Mouse (Mus musculus) liver, embryonic 11.5 days (tissue): Measurements from ENCODE around the gene Pate4. TPM values are rescaled to one million over a fixed set of nuclear protein-coding genes. Genes with fewer than 3 reads are reported as not detected.

ENCODE experiments used
- ATAC-seq: fragments of 200-750 bp; cut with Nextera tagmentation; replicated peaks from 2 replicates; pipeline ENCODE4 v1.8.0; 2017; ENCODE audit warnings: moderate number of reproducible peaks, mild to moderate bottlenecking, moderate TSS enrichment, moderate library complexity; ENCODE audit not compliant: low FRiP score
- DNase-seq: peaks from one replicate; pipeline ENCODE4 v3.0.0-alpha.2; 2017; ENCODE audit warnings: low spot score
- H3K27ac ChIP-seq: fragments of 300-500 bp; sonication (generic); 2 replicates; pipeline ENCODE4 v1.5.1; 2014; ENCODE audit warnings: mild to moderate bottlenecking, low read depth, low read length, control low read depth
- H3K27me3 ChIP-seq: fragments of 300-500 bp; sonication (generic); replicated peaks from 2 replicates; pipeline ENCODE4 v1.6.1; 2014; ENCODE audit warnings: low read length, mixed read lengths; ENCODE audit not compliant: control insufficient read depth, insufficient read depth
- H3K36me3 ChIP-seq: fragments of 300-500 bp; sonication (generic); 2 replicates; pipeline ENCODE4 v1.6.1; 2014; ENCODE audit warnings: mild to moderate bottlenecking, low read length, moderate library complexity, mixed read lengths; ENCODE audit not compliant: control insufficient read depth, insufficient read depth
- H3K4me1 ChIP-seq: fragments of 300-500 bp; sonication (generic); replicated peaks from 2 replicates; pipeline ENCODE4 v1.6.1; 2014; ENCODE audit warnings: low read length, mixed read lengths; ENCODE audit not compliant: control insufficient read depth, insufficient read depth
- H3K4me2 ChIP-seq: fragments of 300-500 bp; sonication (generic); 2 replicates; pipeline ENCODE4 v1.6.1; 2014; ENCODE audit warnings: mild to moderate bottlenecking, control low read depth, moderate library complexity
- H3K4me3 ChIP-seq: fragments of 300-500 bp; sonication (generic); 2 replicates; pipeline ENCODE4 v1.5.1; 2014; ENCODE audit warnings: low read depth, low read length, control low read depth
- H3K9ac ChIP-seq: fragments of 300-500 bp; sonication (generic); 2 replicates; pipeline ENCODE4 v1.6.1; 2014; ENCODE audit warnings: low read depth, low read length, control low read depth
- H3K9me3 ChIP-seq: fragments of 300-500 bp; sonication (generic); 2 replicates; pipeline ENCODE4 v1.6.1; 2016; ENCODE audit warnings: low read length, inconsistent platforms, mixed read lengths; ENCODE audit not compliant: control insufficient read depth
- WGBS: fragments of 180-500 bp; shearing (Covaris S2); extraction: QIAGEN DNeasy Blood & Tissue Kit; methylation state at CpG from one replicate; pipeline ENCODE4 v1.1.7; 2014; 5-methylcytosine and 5-hydroxymethylcytosine counted together
- polyA plus RNA-seq: library from polyadenylated mRNA; unstranded; fragments of >200 nt; fragmentation: Nextera tagmentation; extraction: Ambion mirVana; gene quantifications from 2 replicates; pipeline ENCODE4 v1.2.1, GENCODE M21; 2014

Pate4 gene
- polyA plus RNA-seq, 1 experiment from 2014 or later, result 0.21 TPM

GRCm38 (mm10) chr9:35570663-35571062, 41.1 kb downstream of the Pate4 start:
- H3K9ac ChIP-seq, result peak overlapping the region; percentile 92
- H3K27ac ChIP-seq, result peak overlapping the region; percentile 93; the same call in 1 of the 2 replicates
- H3K9me3 ChIP-seq, result no peaks in the 10 kb centered on the region
- H3K4me2 ChIP-seq, result peak overlapping the region; percentile 85
- peaks cover 12% of the 10 kb centered on the region for H3K27me3 ChIP-seq
- WGBS, result 9% methylated on average over 5 of the region's 5 CpGs
- H3K36me3 ChIP-seq, result peaks cover 4% of the 10 kb centered on the region; the same call in 1 of the 2 replicates
- DNase-seq (no peak), ATAC-seq (no peak; the same call in 1 of the 2 replicates)
- no peaks in the 10 kb centered on the region for H3K4me1 ChIP-seq
- peak overlapping the region; percentile 77 for H3K4me3 ChIP-seq

GRCm38 (mm10) chr9:35569571-35570534, 41.9 kb downstream of the Pate4 start, which contains the start of the genes Pate2 and Hyls1:
Gene Pate2 (plus strand): TSS chr9:35570284.
Gene Hyls1 (minus strand): TSS chr9:35570398.
- Histone ChIP-seq H3K27me3 (peaks cover 12% of the 10 kb centered on the region), H3K27ac (peak within 1 kb of the TSS; percentile 93), H3K4me3 (peak within 1 kb of the TSS; percentile 77), H3K36me3 (peaks cover 11% of the 10 kb centered on the region; the same call in 1 of the 2 replicates), H3K9me3 (no peaks in the 10 kb centered on the region), H3K4me2 (peak within 1 kb of the TSS; percentile 85), H3K9ac (peak within 1 kb of the TSS; percentile 92), H3K4me1 (no peaks in the 10 kb centered on the region)
- peak; percentile 90 for DNase-seq
- peak; percentile 96 for ATAC-seq
- WGBS, result under 1% methylated on average over 86 of the region's 86 CpGs

- Histone ChIP-seq H3K36me3 (peaks cover 11% of the 10 kb centered on the region; the same call in 1 of the 2 replicates), H3K27ac (no peak overlapping the region), H3K4me2 (0 out of 2 replicates have a peak overlapping the region, but pooled peaks have one; percentile 85), H3K27me3 (no peaks in the 10 kb centered on the region), H3K9me3 (no peaks in the 10 kb centered on the region), H3K4me3 (no peak overlapping the region), H3K9ac (no peak overlapping the region), H3K4me1 (no peaks in the 10 kb centered on the region)
- DNase-seq (no peak), ATAC-seq (no peak)
- 86% methylated on average over 3 of the region's 3 CpGs for WGBS
Measured at GRCm38 (mm10) chr9:35567995-35568394, 43.7 kb downstream of the Pate4 start.

- Histone ChIP-seq H3K36me3 (peaks cover 20% of the 10 kb centered on the region), H3K4me2 (no peak overlapping the region), H3K4me3 (no peak overlapping the region), H3K4me1 (no peaks in the 10 kb centered on the region; the same call in 1 of the 2 replicates), H3K27ac (no peak overlapping the region), H3K9me3 (no peaks in the 10 kb centered on the region), H3K9ac (no peak overlapping the region), H3K27me3 (no peaks in the 10 kb centered on the region)
- ATAC-seq (no peak), DNase-seq (no peak)
- 84% methylated on average over 5 of the region's 5 CpGs for WGBS
Measured at GRCm38 (mm10) chr9:35564536-35565240, 47.1 kb downstream of the Pate4 start.

- H3K27me3 ChIP-seq, result peaks cover 20% of the 10 kb centered on the region
- H3K9me3 ChIP-seq, result no peaks in the 10 kb centered on the region
- peaks cover 19% of the 10 kb centered on the region for H3K36me3 ChIP-seq
- no peak overlapping the region for H3K27ac ChIP-seq
- no peak for DNase-seq
- peaks cover 5% of the 10 kb centered on the region; the same call in 1 of the 2 replicates for H3K4me1 ChIP-seq
- no peak overlapping the region for H3K4me3 ChIP-seq
- 65% methylated on average over 6 of the region's 6 CpGs for WGBS
- H3K9ac ChIP-seq, result no peak overlapping the region
- no peak for ATAC-seq
- no peak overlapping the region for H3K4me2 ChIP-seq
Measured at GRCm38 (mm10) chr9:35561583-35561982, 50.2 kb downstream of the Pate4 start.

- no peak for DNase-seq
- 92% methylated on average over 11 of the region's 11 CpGs for WGBS
Measured at GRCm38 (mm10) chr9:35561076-35561475, 50.7 kb downstream of the Pate4 start.

GRCm38 (mm10) chr9:35559009-35559890, 52.5 kb downstream of the Pate4 start:
- H3K36me3 ChIP-seq, result peaks cover 9% of the 10 kb centered on the region
- no peaks in the 10 kb centered on the region for H3K9me3 ChIP-seq

More at GRCm38 (mm10) chr9:35561076-35561475, 50.7 kb downstream of the Pate4 start:
- H3K27me3 ChIP-seq, result peaks cover 20% of the 10 kb centered on the region
- H3K4me2 ChIP-seq, result no peak overlapping the region
- H3K4me3 ChIP-seq, result no peak overlapping the region
- no peak for ATAC-seq
- H3K36me3 ChIP-seq, result peaks cover 16% of the 10 kb centered on the region
- no peaks in the 10 kb centered on the region for H3K9me3 ChIP-seq
- H3K9ac ChIP-seq, result no peak overlapping the region
- H3K27ac ChIP-seq, result no peak overlapping the region
- peaks cover 5% of the 10 kb centered on the region; the same call in 1 of the 2 replicates for H3K4me1 ChIP-seq

More at GRCm38 (mm10) chr9:35559009-35559890, 52.5 kb downstream of the Pate4 start:
- Histone ChIP-seq H3K27me3 (peaks cover 26% of the 10 kb centered on the region), H3K4me2 (peak overlapping the region; percentile 75), H3K4me3 (peak overlapping the region; percentile 77), H3K27ac (peak overlapping the region; percentile 58; the same call in 1 of the 2 replicates), H3K4me1 (peaks cover 5% of the 10 kb centered on the region; the same call in 1 of the 2 replicates), H3K9ac (peak overlapping the region; percentile 80)
- ATAC-seq (peak; percentile 89), DNase-seq (peak; percentile 79)
- WGBS, result 2% methylated on average over 31 of the region's 31 CpGs
